Mouse (Mus musculus) 3T3-L1 (cell line): Measurements from ENCODE around the gene Apobec4.
"Not testable (repeated sequence)": the region's sequence is repeated elsewhere in the genome, so short reads cannot be mapped to it uniquely, and the experiment has no call there.

Experiments used
- DNase-seq: peaks from one replicate; pipeline ENCODE4 v3.0.0-alpha.2; 2015; ENCODE audit warnings: low read depth, low spot score

Apobec4 gene

GRCm38 (mm10) chr1:152766804-152767748 lies 16.7 kb downstream of the Apobec4 start:
- DNase-seq, result peak; percentile 54

DNA sequence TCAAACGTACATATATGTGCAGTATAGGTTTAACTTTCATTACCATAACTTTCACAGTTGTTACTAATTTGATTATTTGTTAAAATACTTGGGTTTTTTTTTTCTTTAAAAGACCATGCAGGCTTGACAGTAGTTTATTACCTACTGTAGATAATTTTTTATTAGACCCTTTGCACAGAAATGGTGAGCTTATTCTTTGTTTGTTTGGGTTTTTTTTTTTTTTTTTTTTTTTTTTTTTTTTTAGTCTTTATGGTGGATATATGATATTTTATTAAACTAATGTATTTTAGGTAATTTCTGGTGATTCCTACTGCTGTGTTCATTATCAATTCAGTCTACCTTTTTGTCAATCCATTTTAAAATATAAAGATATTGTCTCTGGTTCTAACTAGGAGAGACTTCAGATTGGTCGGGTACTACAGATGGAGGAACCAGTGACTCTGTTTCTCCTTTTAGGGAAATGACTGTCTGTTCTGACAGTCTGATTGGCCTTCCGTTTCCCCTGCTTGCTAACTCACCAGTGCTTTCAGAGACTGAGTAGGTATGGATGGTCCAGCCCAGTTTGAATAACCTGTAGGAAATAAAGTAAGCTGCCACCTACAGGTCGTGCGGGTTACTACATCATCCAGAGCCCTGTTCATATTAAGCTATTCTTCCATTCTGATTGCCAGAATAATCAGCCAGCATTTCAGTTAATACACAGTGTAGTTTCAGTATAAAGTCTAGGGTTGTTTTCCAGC lies 17.6 kb downstream of the Apobec4 start:
- peak; percentile 98 for DNase-seq

- DNase-seq, result no peak
Observed at GRCm38 (mm10) chr1:152771016-152771415, 20.7 kb downstream of the Apobec4 start.

DNA sequence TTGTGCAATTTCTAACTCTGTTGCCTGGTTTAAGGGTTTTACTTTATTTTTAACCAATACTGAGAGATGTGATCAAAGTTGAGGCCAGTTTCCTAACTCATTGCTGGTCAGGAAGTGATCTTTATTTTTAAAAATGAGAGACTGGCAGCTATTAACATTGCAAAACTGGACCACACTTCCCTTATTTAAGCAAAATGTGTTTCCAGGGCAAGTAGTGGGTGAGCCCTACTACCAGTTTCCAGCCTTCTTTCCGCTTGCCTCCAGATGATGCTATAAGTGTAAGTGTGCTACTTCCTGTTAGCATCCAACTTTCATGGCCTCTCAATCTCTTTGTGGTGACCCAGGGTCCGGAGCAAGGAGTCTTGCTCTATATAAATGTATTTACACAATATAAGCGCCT lies 24.2 kb downstream of the Apobec4 start:
- DNase-seq, result not testable (repeated sequence)

DNA sequence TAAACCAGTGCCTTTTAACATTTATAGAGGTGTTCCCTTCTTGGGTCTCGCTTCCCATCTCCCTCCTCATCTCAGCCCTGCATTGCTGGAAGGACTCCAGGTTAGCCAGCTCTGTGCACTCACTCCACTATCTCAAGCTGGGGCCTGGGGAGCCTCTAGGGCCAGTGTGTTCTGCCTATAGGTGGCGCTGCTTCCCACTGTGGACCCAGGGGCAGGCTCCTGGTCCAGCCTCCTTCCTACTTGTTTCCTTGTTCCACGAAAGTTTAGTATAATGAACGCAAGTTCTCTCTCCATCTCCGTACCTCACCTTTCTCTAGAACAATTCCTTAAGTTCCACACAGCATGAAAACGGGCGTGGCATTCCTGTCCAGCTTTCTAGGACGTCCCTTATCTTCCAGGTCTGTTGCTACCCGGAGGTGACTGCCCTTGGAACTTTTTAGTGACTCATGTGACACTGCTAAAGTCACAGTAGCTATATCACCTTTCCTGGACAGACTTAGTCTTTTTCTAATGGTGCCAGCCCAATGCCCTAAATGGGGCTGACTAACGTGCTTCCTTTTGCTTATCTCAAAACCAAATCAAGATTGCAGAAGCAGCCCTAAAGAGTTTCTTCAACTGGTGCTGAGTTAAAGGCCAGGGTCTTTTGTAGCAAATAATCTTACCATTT lies 28.9 kb downstream of the Apobec4 start:
- DNase-seq, result peak; percentile 81

DNA sequence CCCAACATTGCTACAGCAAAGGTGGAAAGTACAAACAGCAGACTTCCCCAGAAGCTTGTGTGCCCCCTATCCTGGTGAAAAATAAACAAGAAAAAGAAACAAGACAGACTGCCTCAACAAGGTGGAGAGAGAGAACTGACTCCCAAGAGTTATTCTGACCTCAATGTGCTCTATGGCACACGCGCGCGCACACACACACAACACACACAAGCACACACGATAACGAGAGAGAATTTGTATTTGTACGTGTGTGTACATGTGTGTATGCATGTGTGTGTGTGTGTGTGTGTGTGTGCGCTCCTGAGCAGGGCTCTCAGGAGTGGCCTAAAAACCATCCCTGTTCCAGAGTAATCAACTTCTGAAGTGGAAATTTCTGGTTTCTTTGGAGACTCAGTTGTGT lies 34.3 kb downstream of the Apobec4 start:
- no peak for DNase-seq

DNA sequence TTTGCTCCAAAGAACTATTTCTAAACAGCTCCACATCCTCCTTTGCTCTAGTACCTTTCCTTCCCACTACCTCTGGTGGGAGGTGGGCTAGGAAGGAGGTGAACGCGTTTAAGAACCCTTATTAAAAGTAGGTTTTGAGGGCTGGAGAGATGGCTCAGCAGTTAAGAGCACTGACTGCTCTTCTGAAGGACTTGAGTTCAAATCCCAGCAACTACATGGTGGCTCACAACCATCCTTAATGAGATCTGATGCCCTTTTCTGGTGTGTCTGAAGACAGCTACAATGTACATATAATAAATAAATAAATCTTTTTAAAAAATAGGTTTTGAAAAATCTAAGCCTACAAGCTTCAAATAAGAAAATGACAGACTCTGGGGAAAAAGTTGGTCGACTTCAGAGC lies 35.1 kb downstream of the Apobec4 start:
- not testable (repeated sequence) for DNase-seq

DNA sequence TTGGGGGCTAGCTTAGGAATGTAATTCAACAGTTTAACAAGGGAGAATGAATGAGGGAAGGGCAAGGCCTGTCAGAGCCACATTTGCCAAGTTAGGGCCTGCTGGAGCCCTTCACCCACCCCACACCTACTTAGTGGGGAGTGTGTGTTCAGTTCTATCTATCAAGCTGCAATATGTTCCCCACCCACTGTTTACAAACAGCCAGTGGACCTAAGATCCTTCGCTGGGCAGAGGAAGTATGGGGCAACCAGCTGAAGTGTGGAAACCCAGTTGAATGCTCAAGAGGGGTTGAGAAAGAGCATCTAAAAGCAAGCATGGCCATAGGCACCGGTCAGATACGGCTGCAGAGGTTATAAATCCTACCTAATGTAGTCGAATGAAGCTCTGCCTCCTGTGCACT lies 36.6 kb downstream of the Apobec4 start:
- no peak for DNase-seq

GRCm38 (mm10) chr1:152788121-152788660 lies 37.8 kb downstream of the Apobec4 start:
- DNase-seq, result no peak

GRCm38 (mm10) chr1:152790254-152790653 lies 39.9 kb downstream of the Apobec4 start:
- DNase-seq, result peak; percentile 57

GRCm38 (mm10) chr1:152790821-152791220 lies 40.5 kb downstream of the Apobec4 start:
- no peak for DNase-seq

DNA sequence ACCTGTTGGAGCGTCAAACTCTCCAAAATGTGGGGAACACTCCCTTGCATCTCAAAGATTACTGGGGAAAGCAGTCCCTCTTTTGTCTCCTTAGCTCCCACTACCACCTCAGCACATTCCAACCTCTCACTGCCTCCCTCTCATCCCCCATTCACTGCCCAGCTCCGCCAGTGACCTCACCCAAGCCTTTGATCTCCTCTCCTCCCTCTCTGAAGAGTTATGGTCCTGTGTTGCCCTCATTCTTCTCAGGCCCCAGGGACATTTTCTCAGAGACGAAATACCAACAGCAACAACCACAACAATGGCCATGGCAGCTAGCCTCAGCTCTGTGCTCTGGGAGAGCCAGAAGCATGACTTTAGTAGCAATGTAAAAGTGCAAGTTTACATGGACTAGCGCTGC lies 40.9 kb downstream of the Apobec4 start:
- DNase-seq, result no peak

- DNase-seq, result no peak
Observed at GRCm38 (mm10) chr1:152792736-152793494, 42.6 kb downstream of the Apobec4 start.

- no peak for DNase-seq
Observed at GRCm38 (mm10) chr1:152793495-152794130, 43.3 kb downstream of the Apobec4 start.

DNA sequence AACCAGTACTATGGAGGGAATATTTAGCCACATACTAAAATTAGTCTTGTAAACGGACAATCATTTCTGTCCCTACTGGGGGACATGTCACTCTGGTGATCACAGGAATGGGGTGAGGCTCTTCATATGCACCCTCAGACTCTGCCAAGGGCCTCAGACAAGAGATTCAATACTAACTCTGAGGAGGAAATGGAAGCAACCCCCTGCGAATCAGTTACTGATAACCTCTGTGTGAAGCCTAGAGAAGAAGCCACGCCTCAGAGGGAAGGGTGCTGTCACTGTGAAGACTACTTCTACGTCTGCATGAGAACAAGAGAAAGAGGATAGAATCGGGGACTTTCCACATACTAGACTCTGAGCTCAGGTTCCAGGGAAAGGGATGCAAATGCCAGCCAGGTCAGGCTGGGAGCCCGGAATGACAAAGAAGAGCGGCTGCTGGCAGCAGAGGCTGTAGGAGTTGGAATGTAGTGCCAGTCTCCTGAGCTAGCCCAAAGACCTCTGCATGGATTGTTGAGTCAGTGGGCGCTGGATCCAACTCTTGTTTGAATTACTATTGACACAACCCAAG lies 45.4 kb downstream of the Apobec4 start:
- no peak for DNase-seq

DNA sequence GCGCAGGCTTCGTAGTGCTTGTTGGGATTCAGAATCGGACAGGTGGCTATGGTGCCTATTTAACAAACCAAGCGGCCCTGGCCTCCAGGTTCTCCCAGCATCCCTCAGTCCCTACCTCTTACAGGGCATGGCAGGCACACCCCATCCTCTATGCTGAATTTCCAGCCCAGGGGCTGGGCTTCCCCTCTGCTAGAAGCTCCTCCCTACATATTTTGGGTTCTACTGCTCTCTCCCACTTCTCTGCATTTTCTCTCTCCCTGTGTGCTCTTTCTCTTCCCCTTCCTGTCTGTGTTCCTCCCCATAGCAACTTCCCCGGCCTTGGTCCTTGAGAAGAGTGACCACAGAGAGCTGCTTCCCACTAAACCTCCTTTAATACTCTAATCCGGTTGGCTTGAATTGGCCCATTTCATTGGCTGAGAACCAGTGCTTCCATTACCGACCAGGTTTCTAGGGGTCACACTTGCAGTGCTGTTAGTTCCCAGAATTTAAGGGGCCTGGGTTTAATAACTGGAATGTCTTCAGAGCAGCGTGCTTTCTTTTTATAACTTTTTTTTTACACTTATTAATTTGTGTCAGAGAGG lies 46.4 kb downstream of the Apobec4 start:
- no peak for DNase-seq

GRCm38 (mm10) chr1:152798125-152798524 lies 47.8 kb downstream of the Apobec4 start:
- no peak for DNase-seq

DNA sequence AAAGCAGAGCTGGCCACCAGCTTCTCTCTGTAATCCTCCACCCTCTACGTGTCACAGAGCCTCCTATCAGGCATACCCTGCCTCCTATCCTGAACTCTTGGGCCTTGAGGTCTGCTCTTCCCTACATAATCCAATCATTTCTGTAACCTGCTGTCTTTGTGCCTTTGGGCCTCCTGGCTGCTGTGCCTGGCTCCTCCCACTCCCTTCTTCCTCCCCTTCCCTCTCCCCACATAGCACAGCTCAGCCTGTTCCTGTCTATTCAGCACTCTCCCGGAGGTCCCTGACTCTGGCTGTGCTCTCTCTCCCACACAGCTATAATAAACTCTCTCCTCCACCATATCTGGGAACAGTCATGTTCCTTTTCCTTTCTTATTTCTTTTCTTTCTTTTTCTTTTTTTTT lies 49.5 kb downstream of the Apobec4 start, which contains the start of gene Ncf2:
TSS of gene Ncf2 (plus strand) at position 298 of the 400 bp plus-strand sequence.
- DNase-seq, result no peak

DNA sequence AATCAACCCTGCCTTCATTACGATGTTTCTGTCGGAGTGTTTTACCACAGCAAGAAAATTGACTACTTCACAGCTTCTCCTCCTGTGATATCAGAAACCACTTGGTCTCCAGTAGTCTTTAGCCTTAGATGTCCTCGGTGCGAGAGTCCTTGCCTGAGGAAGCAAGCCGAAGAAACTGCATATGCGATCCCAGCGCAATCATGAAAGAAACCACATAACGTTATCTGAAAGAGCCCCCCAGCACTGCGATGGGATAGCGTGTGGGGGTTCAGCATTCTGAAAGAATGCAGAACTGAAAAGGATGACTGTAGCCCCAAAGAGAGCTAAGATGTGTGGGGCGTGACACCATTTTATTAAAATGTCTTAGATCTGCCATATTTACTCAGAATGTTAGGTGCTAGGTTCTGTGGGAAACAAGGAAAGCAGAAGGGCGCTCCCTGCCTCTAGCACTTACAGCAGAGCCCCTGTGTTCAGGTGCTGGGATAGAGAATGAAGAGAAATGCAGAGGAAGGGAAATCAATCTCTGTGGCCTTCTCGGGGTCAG lies 50.4 kb downstream of the Apobec4 start:
- no peak for DNase-seq
